Comparison of ENCODE assay signal across 7 mouse cellular contexts in genomic region chrX:58620403-58620802, GRCm38 (mm10).
DNase-seq lines count a peak whose midpoint lies in the region; ATAC-seq and TF ChIP-seq lines count a peak whose summit lies in the region.

No protein-coding gene starts in this region.

- H3K4me3 ChIP-seq in liver, adult 2 months (ENCODE audit: insufficient read depth, low read depth, low read length): no peak overlapping the region
- no peak overlapping the region for H3K4me3 ChIP-seq in liver, embryonic 11.5 days (ENCODE audit: low read depth, low read length)
- H3K4me3 ChIP-seq in embryonic facial prominence, embryonic 14.5 days (ENCODE audit: low read depth, low read length): no peak overlapping the region

- H3K27me3 ChIP-seq in liver, adult 2 months (ENCODE audit: control insufficient read depth, insufficient read depth, low read length): no peaks in the 10 kb centered on the region
- no peaks in the 10 kb centered on the region for H3K27me3 ChIP-seq in liver, embryonic 11.5 days (replicated peaks; ENCODE audit: control insufficient read depth, insufficient read depth, low read length)
- H3K27me3 ChIP-seq in embryonic facial prominence, embryonic 14.5 days (replicated peaks; ENCODE audit: control insufficient read depth, insufficient read depth, low read length): no peaks in the 10 kb centered on the region

- no peak for TF ChIP-seq CTCF in liver, adult 2 months (IDR thresholded peaks at IDR 0.05; ENCODE audit: low read depth, low read length)

- H3K36me3 ChIP-seq in liver, adult 2 months (ENCODE audit: control insufficient read depth, insufficient read depth, low read length): no peaks in the 10 kb centered on the region
- H3K36me3 ChIP-seq in liver, embryonic 11.5 days (ENCODE audit: control insufficient read depth, insufficient read depth, low read length): no peaks in the 10 kb centered on the region
- H3K36me3 ChIP-seq in embryonic facial prominence, embryonic 14.5 days (ENCODE audit: control insufficient read depth, insufficient read depth, low read length): no peaks in the 10 kb centered on the region

- peak; percentile 8 for DNase-seq in liver, adult 2 months (ENCODE audit: extremely low read depth, low read depth, low spot score)
- DNase-seq in liver, embryonic 11.5 days (ENCODE audit: low spot score): no peak
- DNase-seq in brain, adult 2 months (ENCODE audit: low read depth, low spot score): peak; percentile 39
- peak; percentile 8 for DNase-seq in embryonic facial prominence, embryonic 14.5 days (ENCODE audit: low spot score)
- peak; percentile 31 for DNase-seq in layer of hippocampus, adult 9-10 months (ENCODE audit: low spot score)
- peak; percentile 3 for DNase-seq in naive thymus-derived CD4-positive, alpha-beta T cell, adult 2 months (ENCODE audit: low read depth)
- no peak for DNase-seq in spleen, postnatal 36 days (ENCODE audit: low spot score in 2 of 2)

- peaks cover 1% of the 10 kb centered on the region; the same call in 1 of the 2 replicates for H3K4me1 ChIP-seq in liver, adult 2 months (ENCODE audit: control insufficient read depth, insufficient read depth, low read length)
- no peaks in the 10 kb centered on the region for H3K4me1 ChIP-seq in liver, embryonic 11.5 days (replicated peaks; ENCODE audit: control insufficient read depth, insufficient read depth, low read length)
- no peaks in the 10 kb centered on the region for H3K4me1 ChIP-seq in embryonic facial prominence, embryonic 14.5 days (ENCODE audit: control insufficient read depth, insufficient read depth, low read length)

- H3K4me2 ChIP-seq in liver, embryonic 11.5 days: no peak overlapping the region
- no peak overlapping the region for H3K4me2 ChIP-seq in embryonic facial prominence, embryonic 14.5 days (ENCODE audit: low read depth, low read length)

- TF ChIP-seq POLR2A in liver, adult 2 months (IDR thresholded peaks at IDR 0.05; ENCODE audit: extremely low read depth, insufficient read depth, low read length): no peak

- no peak for ATAC-seq in liver, embryonic 11.5 days (replicated peaks; ENCODE audit: low FRiP score)
- ATAC-seq in embryonic facial prominence, embryonic 14.5 days (ENCODE audit: low read depth): no peak

- H3K79me2 ChIP-seq in liver, adult 2 months (ENCODE audit: control insufficient read depth, insufficient read depth, low read length): no peaks in the 10 kb centered on the region

- no peak overlapping the region for H3K9ac ChIP-seq in liver, adult 2 months (ENCODE audit: low read depth, low read length)
- H3K9ac ChIP-seq in liver, embryonic 11.5 days (ENCODE audit: low read depth, low read length): no peak overlapping the region
- H3K9ac ChIP-seq in embryonic facial prominence, embryonic 14.5 days (ENCODE audit: low read depth, low read length): no peak overlapping the region

- no peaks in the 10 kb centered on the region for H3K9me3 ChIP-seq in liver, embryonic 11.5 days (ENCODE audit: control insufficient read depth, low read length)
- H3K9me3 ChIP-seq in embryonic facial prominence, embryonic 14.5 days (ENCODE audit: control insufficient read depth, low read length): no peaks in the 10 kb centered on the region

- H3K27ac ChIP-seq in liver, adult 2 months (replicated peaks; ENCODE audit: insufficient read depth, low read depth, low read length): no peak overlapping the region
- H3K27ac ChIP-seq in liver, embryonic 11.5 days (ENCODE audit: low read depth, low read length): no peak overlapping the region
- H3K27ac ChIP-seq in embryonic facial prominence, embryonic 14.5 days (replicated peaks; ENCODE audit: low read depth, low read length): no peak overlapping the region

- 56% methylated on average over 2 of the region's 2 CpGs for WGBS in liver, adult 2 months
- 66% methylated on average over 2 of the region's 2 CpGs for WGBS in liver, embryonic 11.5 days
- 55% methylated on average over 2 of the region's 2 CpGs for WGBS in embryonic facial prominence, embryonic 14.5 days

Comparison
In these comparisons a context has a peak if more than half of its experiments do, and no peak if none do; other contexts are left out.
1. DNase-seq: peak in liver, adult 2 months (single experiment), brain, adult 2 months (single experiment), embryonic facial prominence, embryonic 14.5 days (single experiment), layer of hippocampus, adult 9-10 months (single experiment) and naive thymus-derived CD4-positive, alpha-beta T cell, adult 2 months (single experiment); none in liver, embryonic 11.5 days (single experiment) and spleen, postnatal 36 days (0 of 2).